Mouse (Mus musculus) CH12.LX (cell line): ENCODE measurements around the gene Stat5b.

ENCODE experiments used
- CHD1 ChIP-seq: IDR thresholded peaks from 2 replicates; pipeline ENCODE4 v1.6.1; 2012; ENCODE audit warnings: low read depth, low read length, improper control_type of control experiment, inconsistent platforms
- CHD2 ChIP-seq: IDR thresholded peaks from 2 replicates; pipeline ENCODE4 v1.6.1; 2011; ENCODE audit warnings: low read length, improper control_type of control experiment
- CTCF ChIP-seq, 2 experiments: IDR thresholded peaks in 1 of 2; conservative IDR thresholded peaks in 1 of 2; 2 replicates each; pipeline ENCODE4 v1.5.1; 2011 to 2012; ENCODE audit warnings: low read depth in 2 of 2, low read length in 2 of 2, improper control_type of control experiment in 1 of 2, inconsistent platforms in 1 of 2, mild to moderate bottlenecking in 1 of 2, moderate library complexity in 1 of 2
- E2F4 ChIP-seq: IDR thresholded peaks from 2 replicates; pipeline ENCODE4 v1.6.1; 2011; ENCODE audit warnings: low read depth, low read length, improper control_type of control experiment; ENCODE audit not compliant: insufficient replicate concordance
- IRF4 ChIP-seq: IDR thresholded peaks from 2 replicates; pipeline ENCODE4 v1.6.1; 2014; ENCODE audit warnings: low read depth, mild to moderate bottlenecking, inconsistent platforms, low read length, improper control_type of control experiment
- JUND ChIP-seq: conservative IDR thresholded peaks from 2 replicates; pipeline ENCODE4 v1.6.1; 2011; ENCODE audit warnings: low read depth, low read length, improper control_type of control experiment
- MXI1 ChIP-seq: IDR thresholded peaks from 2 replicates; pipeline ENCODE4 v1.6.1; 2011; ENCODE audit warnings: mild to moderate bottlenecking, low read depth, low read length, improper control_type of control experiment
- NELFE ChIP-seq: IDR thresholded peaks from 2 replicates; pipeline ENCODE4 v1.6.1; 2011; ENCODE audit warnings: low read depth, low read length, improper control_type of control experiment
- POLR2A ChIP-seq: IDR thresholded peaks from 2 replicates; pipeline ENCODE4 v1.6.1; 2011; ENCODE audit warnings: low read depth, mild to moderate bottlenecking, improper control_type of control experiment, low read length
- RAD21 ChIP-seq: IDR thresholded peaks from 2 replicates; pipeline ENCODE4 v1.6.1; 2011; ENCODE audit warnings: low read depth, mild to moderate bottlenecking, low read length, improper control_type of control experiment, moderate library complexity
- TBP ChIP-seq: conservative IDR thresholded peaks from 2 replicates; pipeline ENCODE4 v1.6.1; 2011; ENCODE audit warnings: low read depth, low read length, improper control_type of control experiment
- USF1 ChIP-seq: IDR thresholded peaks from 2 replicates; pipeline ENCODE4 v1.6.1; 2014; ENCODE audit warnings: low read depth, mild to moderate bottlenecking, inconsistent platforms, low read length, improper control_type of control experiment
- ZNF384 ChIP-seq: IDR thresholded peaks from 2 replicates; pipeline ENCODE4 v1.6.1; 2012; ENCODE audit warnings: low read depth, low read length, improper control_type of control experiment, inconsistent platforms

GRCm38 (mm10) chr11:100817311-100817710 is 33.2 kb downstream of the Stat5b start:
- TF ChIP-seq JUND (no peak), CTCF (conservative IDR thresholded peaks at IDR 0.05 in 1 of 2, IDR thresholded peaks at IDR 0.05 in 1 of 2; ENCODE audit: low read depth in 2 of 2, low read length in 2 of 2) (no peak), USF1 (no peak), CHD1 (no peak), POLR2A (no peak), IRF4 (no peak), MXI1 (no peak), RAD21 (no peak), TBP (no peak), CHD2 (no peak), NELFE (no peak), E2F4 (no peak), ZNF384 (no peak)
